Mouse (Mus musculus): ENCODE data around the gene Adarb1.

Adarb1 gene

DNA sequence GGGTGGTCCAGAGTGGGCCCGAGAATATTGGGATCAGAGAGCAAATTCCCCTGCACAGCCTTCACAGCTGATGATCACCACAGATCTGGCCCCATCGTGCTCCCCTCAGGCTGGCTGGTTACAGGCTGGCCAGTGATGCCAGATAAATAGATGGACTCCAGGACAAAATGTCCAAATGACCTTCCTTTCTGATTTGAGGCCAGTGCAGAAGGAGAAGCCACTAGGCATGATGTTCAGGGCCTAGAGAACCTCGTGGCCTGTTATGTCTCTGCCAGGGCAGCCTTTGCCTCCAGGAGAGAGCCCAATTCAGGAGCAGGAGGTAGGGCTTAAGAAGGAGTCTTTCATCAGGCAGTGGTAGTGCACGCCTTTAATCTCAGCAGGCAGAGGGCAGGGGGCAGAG lies 17.3 kb upstream of the Adarb1 start:
- DNase-seq (ENCODE audit: low spot score in 2 of 2), result no peak

DNA sequence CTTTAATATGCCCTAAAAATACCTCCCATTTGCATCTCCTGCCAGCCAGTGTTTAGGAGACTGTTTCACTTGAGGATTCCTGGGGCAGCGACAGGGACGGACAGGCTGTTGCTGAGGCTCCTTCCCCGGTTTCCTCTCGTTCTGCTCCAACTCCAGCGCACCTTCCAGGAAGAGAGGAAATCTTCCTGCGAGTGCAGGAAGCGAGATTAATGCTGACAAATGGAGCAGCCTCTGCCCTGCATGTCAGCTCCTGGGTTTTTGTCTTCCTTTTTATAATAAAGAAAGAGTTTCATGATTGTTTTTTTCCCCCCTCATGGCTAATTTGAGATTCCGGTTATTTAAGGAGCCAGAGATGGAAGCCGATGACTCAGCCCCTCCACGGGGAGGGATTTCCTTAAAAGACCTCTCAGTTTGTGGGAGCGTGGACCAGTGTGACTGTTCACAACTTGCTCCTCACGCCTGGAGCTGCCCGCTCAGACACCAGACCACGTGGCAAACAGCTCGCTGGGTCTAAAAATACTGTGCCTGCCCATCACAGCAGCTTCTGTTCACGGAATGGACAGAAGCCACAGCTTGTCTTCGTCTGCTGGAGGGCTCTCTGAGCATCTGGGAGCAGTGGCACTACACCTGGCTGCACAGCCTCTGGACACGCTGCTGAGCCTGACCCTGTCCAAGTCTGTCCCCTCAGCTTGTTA lies 16.5 kb upstream of the Adarb1 start:
- peak; percentile 83 to 86 for DNase-seq (ENCODE audit: low spot score in 2 of 2)

DNA sequence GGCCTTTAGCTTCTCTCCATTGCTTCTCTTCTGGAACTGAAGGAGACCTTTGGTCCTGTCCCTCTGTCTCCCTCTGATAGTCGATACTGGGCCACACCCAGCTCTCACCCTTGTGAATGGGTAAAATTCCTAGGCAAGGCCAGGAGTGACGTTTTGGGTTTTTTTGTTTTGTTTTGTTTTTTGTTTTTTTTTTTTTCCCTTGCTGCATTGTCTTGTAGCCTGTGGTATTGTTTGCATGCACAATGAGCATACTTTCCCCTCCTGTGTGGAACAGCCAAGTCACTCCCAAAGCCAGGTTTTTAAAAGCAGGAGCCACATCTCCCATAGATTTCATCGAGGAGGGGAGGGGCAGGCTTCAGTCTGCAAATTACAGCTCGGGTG lies 16.0 kb upstream of the Adarb1 start:
- DNase-seq (ENCODE audit: low spot score in 2 of 2), result no peak

DNA sequence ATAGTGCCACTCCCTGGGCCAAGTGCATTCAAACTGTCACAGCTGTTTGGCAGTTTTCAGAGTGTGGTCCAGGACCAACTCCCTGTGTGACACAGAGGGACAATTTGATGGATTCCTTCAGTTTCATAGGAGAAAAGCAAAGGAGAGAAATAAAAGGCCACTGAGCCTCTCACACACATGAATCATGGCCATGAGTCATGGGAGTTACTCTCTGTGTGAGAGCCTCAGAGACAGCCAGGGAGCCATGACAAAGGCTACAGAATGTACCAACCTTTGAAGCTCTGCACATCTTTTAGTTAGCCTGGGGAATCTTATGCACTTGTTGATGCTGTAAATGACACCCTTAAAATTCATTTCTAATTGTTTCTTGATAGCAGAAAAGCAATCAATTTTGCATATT lies 12.7 kb upstream of the Adarb1 start:
- DNase-seq (ENCODE audit: low spot score in 2 of 2), result no peak

DNA sequence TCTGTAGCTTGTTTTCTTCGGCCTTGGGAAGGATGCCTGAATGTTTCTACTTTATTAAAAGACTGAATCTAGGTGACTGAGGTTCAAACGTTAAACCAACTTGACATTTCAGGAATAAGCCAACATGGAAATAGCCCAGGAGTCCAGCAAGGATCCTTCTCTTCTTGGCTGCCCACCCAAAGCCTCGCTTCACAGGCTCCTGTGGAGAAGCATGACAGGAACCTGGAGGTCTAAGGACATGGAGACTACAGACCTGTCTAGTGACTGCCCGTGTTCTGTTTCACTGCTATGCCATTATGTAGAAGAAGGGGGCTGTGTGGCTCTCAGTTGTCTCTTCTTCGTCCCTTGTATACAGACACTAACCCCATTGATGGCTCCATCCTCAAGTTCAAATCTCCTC lies 11.9 kb upstream of the Adarb1 start:
- DNase-seq (ENCODE audit: low spot score in 2 of 2), result no peak

DNA sequence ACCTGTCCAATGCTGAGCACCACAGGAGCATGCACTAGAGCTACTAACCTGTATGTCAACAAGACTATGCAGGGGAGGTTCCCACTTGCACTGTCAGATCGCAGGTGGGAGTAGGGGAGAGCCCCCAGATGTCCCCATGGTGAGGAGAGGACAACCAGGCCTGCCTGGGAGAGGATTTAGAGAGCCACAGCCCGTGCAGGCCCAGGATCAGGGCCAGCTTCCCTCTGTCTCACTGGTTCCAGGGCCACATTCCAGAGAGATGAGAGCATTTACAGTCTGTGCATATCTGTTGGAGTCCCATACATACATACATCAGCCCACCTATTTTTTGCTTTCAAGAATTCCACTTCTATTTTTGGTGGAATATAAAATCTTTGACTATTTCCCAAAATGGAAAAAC lies 9.5 kb upstream of the Adarb1 start:
- no peak for DNase-seq (ENCODE audit: low spot score in 2 of 2)

DNA sequence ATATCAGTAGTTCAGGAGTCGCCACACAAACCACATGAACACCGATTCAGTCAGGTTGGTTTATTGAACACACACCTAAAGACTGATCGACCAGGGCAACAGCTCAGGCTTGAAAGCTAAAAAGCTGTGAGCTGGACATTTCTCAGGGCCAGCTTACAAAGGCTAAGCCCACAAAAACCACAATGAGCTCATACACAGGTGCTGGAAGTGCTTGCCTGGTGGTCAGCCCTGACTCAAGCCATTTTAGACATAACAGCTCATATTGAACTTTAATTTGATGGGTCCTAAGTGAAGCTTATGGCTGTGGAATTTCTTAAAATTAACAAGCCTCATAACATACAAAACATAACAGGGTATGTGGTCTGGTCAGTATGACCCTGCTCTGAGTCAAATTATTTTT lies 2.1 kb upstream of the Adarb1 start:
- no peak for DNase-seq (ENCODE audit: low spot score in 2 of 2)

DNA sequence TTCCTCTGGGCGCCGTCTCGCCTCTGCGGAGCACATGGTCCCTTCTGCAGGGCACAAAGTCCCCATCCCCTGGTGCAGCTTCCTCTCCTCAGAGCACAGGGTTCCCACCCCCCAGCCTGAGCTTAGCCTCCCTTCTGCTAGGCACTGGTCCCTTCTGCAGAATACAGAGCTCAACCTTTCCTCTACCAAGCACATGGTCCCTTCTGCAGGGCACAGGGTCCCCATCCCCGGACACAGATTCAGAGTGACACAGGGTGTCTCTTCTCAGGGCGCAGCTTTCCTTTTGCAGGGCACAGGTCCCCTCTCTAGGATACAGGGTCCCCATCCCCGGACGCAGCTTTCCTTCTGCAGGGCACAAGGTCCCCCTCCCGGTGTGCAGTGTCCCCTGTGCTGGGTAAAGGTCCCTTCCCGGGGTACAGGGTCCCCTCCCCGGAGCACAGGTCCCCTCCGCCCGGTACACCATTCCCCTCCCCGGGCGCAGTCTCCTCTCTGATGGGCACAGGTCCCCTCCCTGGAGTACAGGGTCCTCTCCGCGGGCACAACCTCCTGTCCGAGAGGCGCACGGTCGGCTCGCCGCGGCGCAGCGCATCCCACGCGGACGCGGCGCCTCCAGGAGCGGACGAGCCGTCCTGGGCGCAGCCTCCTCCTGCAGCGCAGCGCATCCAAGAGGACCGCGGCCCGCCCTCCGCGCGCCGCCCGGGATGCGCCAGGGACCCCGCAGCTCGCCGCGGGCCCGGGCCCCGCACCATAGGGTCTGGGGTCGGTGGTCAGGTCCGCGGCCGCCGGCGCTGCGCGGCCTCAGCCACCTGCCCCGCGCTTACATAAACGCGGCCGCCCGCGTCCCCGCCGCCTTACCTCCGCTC lies 599 bp downstream of the Adarb1 start:
- DNase-seq (ENCODE audit: low spot score in 2 of 2), result peak in 1 of 2 experiments; percentile 37

DNA sequence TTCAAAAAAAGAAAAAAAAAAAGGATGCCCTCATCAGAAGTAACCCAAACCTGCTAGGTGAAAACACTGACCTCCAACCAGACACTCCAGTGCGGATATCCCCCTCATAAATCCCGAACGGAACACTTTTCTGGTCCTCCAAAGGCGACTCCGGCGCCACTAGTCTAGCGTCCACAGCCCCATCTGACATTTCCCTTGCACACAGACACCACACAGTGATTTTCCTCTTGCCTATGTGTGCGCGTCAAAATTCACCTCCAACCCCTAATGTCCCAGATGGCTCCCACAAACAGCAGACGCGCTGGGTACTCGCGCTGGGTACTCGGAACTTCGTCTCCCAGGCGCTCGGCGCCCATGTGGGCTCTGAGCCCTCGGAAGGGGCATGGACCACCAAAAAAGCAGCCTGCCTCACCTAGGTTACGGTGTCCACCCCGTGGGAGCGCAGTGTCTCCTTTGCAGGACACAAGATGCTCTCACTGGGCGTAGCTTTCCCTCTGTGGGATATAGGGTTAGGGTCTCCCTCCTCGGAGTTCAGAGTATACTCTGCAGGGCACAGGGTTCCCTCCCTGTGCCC lies 1.3 kb downstream of the Adarb1 start:
- no peak for DNase-seq (ENCODE audit: low spot score in 2 of 2)

DNA sequence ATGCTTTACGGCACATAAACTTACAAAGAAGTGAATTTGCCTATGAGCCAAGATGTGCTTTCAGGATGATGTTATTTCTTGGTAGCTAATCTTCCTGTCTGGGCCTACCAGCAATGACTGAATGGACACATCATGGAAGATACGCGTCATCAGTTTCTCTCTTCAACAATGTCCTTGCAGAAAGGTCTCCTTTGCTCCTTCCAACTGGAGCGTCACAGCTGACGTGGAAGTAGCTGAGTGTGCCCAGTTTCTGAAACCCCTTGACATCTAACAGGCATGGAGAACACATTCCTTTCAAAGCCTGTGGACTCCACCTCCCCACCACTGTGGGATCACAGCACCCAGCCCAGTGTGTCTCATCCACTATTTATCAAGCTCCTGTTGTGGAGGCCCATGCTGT lies 2.2 kb downstream of the Adarb1 start:
- no peak for DNase-seq (ENCODE audit: low spot score in 2 of 2)

DNA sequence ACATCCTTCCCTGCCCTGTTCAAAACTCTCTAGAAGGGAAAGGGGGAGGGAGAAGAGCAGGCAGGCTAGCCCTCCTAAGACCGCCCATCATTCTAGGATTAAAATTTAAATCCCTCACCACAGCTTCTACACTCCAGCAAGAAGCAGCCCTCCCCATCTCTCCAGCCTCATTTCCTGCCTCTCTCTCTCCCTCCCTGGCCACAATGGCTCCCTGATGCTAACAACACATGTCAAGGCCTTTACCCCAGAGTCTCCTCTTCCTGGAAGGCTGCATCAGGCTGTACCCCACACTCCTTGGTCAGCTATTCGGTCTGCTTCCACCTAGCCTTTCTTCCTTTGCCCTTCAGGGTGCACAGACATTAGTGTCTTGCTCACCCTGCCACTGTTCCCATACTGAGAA lies 4.3 kb downstream of the Adarb1 start:
- no peak for DNase-seq (ENCODE audit: low spot score in 2 of 2)

DNA sequence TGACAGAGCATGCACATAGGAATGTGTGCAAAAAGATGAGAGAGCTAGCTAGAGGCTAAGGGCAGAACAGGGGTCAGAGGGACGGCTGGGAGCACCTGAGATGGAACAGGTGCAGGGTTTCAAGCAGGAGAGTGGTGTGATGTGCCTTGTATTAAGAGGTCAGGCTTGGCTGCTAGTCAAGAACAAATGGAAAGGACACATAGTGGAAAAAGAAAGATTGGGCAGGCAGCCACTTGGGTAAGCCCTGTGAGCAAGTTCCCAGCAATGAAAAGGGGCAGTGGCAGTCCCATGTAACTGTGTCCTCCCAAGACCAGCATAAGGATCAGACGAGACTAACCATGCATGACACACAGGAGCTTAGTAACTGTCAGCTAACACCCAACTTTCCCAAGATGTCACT lies 8.9 kb downstream of the Adarb1 start:
- no peak for DNase-seq (ENCODE audit: low spot score in 2 of 2)

DNA sequence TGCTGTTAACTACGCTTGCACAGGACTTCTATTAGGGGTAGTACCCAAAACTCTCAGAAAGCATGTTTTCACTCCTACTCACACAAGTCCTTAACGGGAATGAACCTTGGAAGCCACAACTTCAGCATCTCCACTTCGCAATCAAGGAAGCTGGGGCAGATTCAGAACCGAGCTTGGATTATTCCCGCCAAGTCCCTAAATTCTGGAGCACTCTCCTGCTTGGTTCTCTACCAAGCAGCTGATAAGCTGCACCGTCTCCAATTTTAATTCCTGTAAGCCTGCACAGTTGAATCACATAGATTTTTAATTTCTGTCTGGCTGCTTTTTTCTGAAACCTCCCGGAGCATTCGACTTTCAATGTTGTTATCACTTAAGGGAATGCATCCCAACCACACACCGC lies 9.8 kb downstream of the Adarb1 start:
- no peak for DNase-seq (ENCODE audit: low spot score in 2 of 2)

DNA sequence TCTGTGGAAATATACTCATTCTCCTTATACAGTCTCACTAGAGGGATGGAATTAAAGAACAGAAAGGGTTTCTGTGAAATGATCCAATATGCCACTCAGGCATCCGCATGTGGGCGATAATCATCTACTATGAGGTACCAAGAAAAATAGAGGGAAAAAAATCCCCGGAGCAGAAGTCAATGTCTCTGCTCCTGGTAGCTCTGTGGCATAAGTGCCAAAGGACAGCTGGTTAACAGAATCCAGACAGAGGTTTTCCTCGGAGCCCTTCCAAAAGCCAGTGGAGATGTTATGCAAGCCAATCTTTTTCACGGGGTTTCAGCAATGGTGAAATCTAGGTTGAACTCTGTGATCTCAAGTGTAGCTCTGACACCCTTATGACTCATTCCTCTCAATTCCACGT lies 11.6 kb downstream of the Adarb1 start:
- no peak for DNase-seq (ENCODE audit: low spot score in 2 of 2)

DNA sequence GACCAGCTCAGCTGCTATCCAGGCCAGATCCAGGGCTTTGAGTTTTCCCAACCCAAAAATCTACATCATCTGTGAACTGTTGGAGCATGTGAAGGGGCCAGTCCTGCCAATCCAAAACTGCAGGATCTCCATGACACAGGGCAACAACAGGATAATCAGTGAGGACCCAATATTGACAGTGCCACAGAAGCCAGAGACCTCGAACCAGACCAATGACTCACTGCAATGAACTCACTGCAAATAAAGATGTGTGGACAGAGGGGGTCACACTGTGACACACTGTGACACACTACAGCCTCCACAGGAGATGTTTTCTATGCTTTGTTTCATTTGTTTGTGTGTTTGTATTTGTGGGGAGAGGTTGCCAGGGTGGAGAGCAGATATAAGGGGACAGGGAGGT lies 15.6 kb downstream of the Adarb1 start:
- no peak for DNase-seq (ENCODE audit: low spot score in 2 of 2)

DNA sequence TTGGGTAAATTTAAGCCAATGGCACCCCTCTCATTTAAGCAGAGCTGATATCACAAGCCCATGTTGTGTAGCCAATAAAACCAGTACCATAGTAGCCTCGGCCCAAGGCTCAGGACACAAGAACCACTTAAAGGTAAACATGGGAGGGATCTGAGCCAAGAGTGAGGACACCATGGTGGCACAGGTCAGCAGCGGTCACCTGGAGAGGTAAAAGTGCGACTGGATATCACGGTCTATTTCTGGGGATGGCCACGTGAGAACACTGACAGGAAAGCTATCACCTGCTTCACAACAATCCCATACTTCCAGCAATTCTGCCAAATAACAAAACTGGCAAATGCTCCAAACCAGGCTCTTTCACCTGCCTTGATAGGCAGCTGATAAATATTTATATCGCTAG lies 17.0 kb downstream of the Adarb1 start:
- no peak for DNase-seq (ENCODE audit: low spot score in 2 of 2)

DNA sequence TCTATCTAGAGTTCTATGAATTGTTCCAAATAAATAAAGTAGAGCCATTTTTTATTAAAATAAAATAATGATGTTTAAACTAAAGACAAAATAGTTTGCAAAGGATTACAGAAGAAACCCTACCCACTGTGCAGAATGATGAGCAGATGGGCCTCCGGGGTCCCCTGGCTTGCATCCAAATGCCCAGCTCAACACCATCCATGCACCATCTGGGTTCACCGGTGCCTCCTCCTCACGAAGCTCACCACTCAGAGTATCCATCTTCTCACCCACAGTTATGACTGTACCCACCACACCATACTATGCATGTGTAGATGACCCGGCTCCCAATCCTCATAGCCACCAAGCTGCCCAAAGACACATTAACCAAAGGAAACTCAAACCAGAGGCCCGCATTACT lies 18.1 kb downstream of the Adarb1 start:
- no peak for DNase-seq (ENCODE audit: low spot score in 2 of 2)

DNA sequence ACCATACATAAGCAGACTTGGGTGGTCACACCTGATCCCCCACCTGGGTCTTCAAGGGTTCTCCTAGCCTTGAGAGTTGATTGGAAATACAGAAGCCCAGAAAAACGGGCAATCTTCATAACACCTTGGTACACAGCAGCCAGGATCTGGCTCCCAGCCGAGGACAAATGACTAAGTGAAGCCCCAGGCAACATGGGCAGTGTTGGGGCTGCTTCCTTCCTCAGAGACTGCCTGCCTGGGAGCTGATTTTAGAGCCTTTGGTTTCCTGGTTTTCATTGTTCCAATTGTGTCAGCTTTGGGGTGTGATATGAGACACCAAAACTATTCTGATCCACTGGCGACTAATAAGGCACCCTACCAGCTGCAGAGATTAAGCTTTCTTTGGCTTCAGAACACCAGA lies 20.0 kb downstream of the Adarb1 start:
- DNase-seq (ENCODE audit: low spot score in 2 of 2), result no peak

DNA sequence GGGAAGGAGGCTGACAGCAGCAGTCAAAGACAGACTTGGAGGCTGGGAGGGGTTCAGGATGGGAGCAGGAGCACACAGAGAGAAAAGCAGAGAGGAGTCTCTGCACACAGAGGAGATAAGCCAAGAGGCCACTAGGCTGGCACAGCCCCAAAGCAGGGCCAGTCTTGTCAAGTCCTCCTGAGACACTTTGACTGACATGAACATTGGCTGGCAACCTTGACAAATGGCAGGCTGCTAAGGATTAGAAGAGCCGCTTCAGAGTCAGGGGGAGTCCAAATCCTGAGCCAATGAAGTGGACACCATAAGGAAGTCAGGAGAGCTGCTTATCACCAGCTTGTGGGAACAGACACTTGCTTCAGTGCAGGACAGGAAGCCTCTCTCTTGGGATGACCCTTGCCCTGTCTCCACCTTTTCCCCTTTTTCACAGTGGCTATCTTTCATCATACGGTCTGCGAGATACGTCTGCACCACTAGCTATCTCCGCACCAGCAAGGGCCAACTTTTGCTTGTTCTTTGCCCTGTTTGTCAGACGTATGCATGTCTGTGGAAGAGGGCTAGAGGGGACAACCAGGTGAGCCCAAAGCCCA lies 20.9 kb downstream of the Adarb1 start:
- DNase-seq (ENCODE audit: low spot score in 2 of 2), result no peak

DNA sequence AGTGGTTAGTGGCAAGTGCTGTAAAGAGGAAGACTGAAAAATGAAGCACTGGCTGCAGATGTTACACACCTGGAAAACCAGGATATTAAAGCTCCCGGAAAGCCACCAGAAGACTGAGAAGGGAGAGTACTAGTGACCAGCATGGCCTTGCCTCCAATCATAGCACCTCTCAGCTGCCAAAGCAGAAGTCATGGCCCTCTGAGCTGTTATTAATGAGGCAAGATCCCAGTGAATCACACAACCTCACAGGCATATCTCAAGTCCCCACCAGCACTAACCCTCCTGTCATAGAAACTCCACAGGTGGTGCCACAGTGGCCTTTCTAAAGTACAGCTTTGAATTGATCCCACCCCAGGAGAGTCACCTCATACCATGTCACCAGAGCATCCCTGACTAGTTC lies 22.1 kb downstream of the Adarb1 start:
- no peak for DNase-seq (ENCODE audit: low spot score in 2 of 2)

DNA sequence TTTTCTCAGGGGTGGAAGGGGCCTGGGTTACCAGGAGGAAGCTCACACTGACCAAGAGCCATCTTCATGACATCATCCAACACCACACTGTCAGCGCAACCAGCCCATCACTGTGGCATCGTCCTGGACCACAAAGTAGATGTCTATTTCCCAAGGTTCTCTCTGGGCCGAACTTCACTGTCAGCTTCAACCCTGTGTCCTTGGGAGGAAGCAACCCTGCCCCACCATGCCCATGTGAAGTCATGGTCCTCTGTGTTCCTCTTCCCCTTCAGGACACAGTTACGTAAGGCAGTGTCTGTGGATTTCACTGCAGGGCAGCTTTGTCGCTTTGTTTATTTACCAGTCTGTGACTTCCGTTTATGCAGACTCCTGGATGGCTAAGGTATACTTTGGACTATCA lies 27.0 kb downstream of the Adarb1 start:
- no peak for DNase-seq (ENCODE audit: low spot score in 2 of 2)

DNA sequence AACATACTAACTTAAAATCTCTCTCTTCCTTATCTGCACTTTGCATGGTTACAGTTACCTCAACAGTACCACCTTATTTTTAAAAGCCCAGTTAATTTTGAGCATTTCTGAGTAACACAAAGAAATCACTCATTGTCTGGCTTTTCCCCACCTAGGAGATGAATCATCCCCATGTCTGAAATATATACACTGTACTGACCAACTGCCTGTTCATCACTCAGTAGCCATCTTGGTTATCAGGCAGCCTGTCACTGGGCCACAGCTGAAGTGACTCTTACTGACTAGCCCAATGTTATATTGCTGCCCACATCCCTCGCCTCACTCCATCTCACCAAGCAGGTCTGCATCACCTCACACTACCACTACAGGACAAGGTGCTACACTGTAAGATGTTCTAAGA lies 30.5 kb downstream of the Adarb1 start:
- no peak for DNase-seq (ENCODE audit: low spot score in 2 of 2)

DNA sequence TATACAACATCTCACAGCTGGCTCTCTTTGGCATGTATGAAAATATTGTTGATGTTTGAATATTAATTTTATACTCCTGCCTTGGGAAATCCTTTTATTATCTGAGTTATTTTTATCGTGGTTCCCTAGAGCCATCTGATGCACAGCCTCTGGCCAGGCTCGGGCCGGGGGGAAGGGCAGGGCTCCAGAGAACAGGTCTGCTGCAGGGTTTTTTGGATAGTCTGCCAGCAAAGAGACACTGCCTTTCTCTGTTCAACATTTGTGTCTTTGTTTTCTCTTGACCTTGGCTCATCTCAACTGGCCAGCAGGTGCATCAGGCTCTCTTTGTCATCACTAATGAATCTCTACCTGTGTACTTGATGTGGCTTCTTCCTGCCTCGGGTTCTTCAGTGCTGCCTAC lies 32.3 kb downstream of the Adarb1 start:
- DNase-seq (ENCODE audit: low spot score in 2 of 2), result no peak

Data from right cerebral cortex, adult 2 months (tissue).